Mouse (Mus musculus) embryonic facial prominence, embryonic 12.5 days (tissue): ENCODE measurements at regions not wholly inside any gene's neighbourhood (a gene's known extent, or its start where the extent isn't known, plus 50 kb on each side); places are given as distances from the start of the nearest gene placed in this dataset.
A peak's percentile ranks its signal among the peaks of the same experiment; 100 is the strongest.

ENCODE experiments used
- ATAC-seq: fragments of 200-750 bp; cut with Nextera tagmentation; 2 replicates; pipeline ENCODE4 v1.8.0; 2017; ENCODE audit not compliant: insufficient number of reproducible peaks, insufficient read depth, low FRiP score, low TSS enrichment
- H3K27ac ChIP-seq: fragments of 300-500 bp; sonication (generic); 2 replicates; pipeline ENCODE4 v1.5.1; 2016; ENCODE audit warnings: mild to moderate bottlenecking
- H3K27me3 ChIP-seq: fragments of 300-500 bp; sonication (generic); 2 replicates; pipeline ENCODE4 v1.6.1; 2016; ENCODE audit warnings: mild to moderate bottlenecking, moderate library complexity
- H3K36me3 ChIP-seq: fragments of 300-500 bp; sonication (generic); 2 replicates; pipeline ENCODE4 v1.6.1; 2016; ENCODE audit warnings: mild to moderate bottlenecking
- H3K4me1 ChIP-seq: fragments of 300-500 bp; sonication (generic); 2 replicates; pipeline ENCODE4 v1.6.1; 2016
- H3K4me2 ChIP-seq: fragments of 300-500 bp; sonication (generic); replicated peaks from 2 replicates; pipeline ENCODE4 v1.6.1; 2016; ENCODE audit warnings: mild to moderate bottlenecking, moderate library complexity
- H3K4me3 ChIP-seq: fragments of 300-500 bp; sonication (generic); 2 replicates; pipeline ENCODE4 v1.5.1; 2016; ENCODE audit warnings: mild to moderate bottlenecking
- H3K9ac ChIP-seq: fragments of 300-500 bp; sonication (generic); 2 replicates; pipeline ENCODE4 v1.6.1; 2016; ENCODE audit warnings: mild to moderate bottlenecking, moderate library complexity
- H3K9me3 ChIP-seq: fragments of 300-500 bp; sonication (generic); 2 replicates; pipeline ENCODE4 v1.6.1; 2016; ENCODE audit warnings: mild to moderate bottlenecking, moderate library complexity
- WGBS: fragments of 180-500 bp; shearing (Covaris S2); methylation state at CpG from one replicate; pipeline ENCODE4 v1.1.7; 2016; 5-methylcytosine and 5-hydroxymethylcytosine counted together

DNA sequence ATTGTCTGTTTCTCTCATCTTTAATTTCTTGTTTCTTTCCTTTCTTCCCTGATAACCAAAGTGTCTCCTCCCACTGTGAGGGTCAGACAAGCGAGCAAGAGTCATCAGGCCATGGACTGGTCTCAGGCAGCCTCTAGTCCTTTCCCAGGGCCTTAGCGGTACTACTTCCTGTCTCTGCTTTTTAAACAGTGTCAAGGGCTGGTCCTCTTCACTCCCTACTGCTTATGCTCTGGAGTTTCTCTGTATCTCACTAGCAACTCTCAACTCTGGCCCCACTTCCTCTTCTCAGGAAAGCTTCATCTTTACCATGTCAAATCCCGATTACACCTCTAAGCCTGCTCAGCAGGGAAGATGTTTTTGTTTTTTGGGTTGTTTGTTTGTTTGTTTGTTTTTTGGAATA lies 124.1 kb downstream of the Pten start:
- H3K4me2 ChIP-seq, result no peak overlapping the region
- peaks cover 27% of the 10 kb centered on the region for H3K4me1 ChIP-seq
- no peaks in the 10 kb centered on the region for H3K27me3 ChIP-seq
- ATAC-seq, result no peak
- H3K9ac ChIP-seq, result no peak overlapping the region
- no peaks in the 10 kb centered on the region for H3K36me3 ChIP-seq
- no peak overlapping the region for H3K27ac ChIP-seq
- WGBS, result 90% methylated on average over 3 of the region's 3 CpGs
- no peaks in the 10 kb centered on the region for H3K9me3 ChIP-seq
- H3K4me3 ChIP-seq, result no peak overlapping the region

- H3K27ac ChIP-seq, result no peak overlapping the region
- no peak overlapping the region for H3K4me2 ChIP-seq
- 52% methylated on average over 3 of the region's 3 CpGs for WGBS
Measured at GRCm38 (mm10) chr19:32884279-32884678, 127.0 kb downstream of the Pten start.

DNA sequence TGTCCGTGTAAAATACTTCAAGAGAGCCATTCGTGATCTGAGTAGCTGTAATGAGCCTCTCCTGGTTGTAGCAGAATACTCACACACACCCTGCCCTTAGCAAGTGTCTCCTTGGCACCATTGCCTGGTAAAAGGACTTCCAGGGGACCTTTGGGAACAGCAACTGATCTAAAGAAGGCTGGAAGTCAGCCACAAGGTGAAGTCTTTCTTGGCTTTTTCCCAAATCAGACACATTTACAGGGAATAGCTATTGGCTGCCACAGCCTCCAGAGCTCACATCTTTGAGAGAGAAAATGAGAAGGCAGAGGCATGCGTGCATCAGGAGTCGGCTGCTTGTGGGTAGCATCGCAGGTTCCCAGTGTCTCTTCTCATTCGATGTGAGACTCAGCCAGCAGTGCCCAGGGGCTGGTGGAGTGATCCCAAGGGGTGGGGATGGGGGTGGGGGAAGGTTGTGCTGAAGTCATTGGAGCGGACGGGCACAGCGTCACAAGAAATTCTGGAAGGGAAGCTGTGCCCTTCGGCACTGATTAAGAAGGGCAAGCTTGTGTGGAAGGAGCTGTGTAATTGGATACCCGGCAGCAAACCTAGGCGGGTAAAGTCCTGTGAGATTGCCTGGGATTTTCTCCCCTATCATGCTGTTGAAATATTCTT lies 128.3 kb downstream of the Pten start:
- Histone ChIP-seq H3K27ac (0 out of 2 replicates have a peak overlapping the region, but pooled peaks have one; percentile 4), H3K27me3 (no peaks in the 10 kb centered on the region), H3K9ac (no peak overlapping the region), H3K4me1 (peaks cover 33% of the 10 kb centered on the region), H3K9me3 (no peaks in the 10 kb centered on the region), H3K36me3 (no peaks in the 10 kb centered on the region), H3K4me2 (peak overlapping the region; percentile 35), H3K4me3 (no peak overlapping the region)
- 13% methylated on average over 12 of the region's 12 CpGs for WGBS
- ATAC-seq, result peak; percentile 69; the same call in 1 of the 2 replicates

More at GRCm38 (mm10) chr19:32884279-32884678, 127.0 kb downstream of the Pten start:
- H3K36me3 ChIP-seq, result no peaks in the 10 kb centered on the region
- H3K27me3 ChIP-seq, result no peaks in the 10 kb centered on the region
- no peak for ATAC-seq
- no peak overlapping the region for H3K9ac ChIP-seq
- no peaks in the 10 kb centered on the region for H3K9me3 ChIP-seq
- no peak overlapping the region for H3K4me3 ChIP-seq
- H3K4me1 ChIP-seq, result peaks cover 33% of the 10 kb centered on the region

DNA sequence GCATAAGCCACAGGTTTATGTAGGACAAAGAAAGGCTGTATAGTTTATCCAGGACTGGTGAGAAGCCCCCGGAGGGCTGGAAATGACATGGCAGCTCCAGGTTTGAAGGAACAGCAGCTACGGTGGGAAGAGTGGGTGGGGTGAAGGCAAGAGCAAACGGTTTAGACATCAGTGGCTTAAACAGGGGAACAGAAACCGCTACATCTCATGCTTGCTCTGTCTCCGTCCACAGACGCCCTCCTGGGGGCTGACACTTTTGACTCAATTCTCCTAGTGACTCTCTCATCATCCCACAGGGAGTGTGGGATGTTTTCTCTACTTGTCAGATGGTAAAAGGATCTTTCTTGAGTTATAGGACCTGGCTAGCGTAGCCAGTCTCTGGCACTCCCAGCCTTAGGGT lies 129.9 kb downstream of the Pten start:
- Histone ChIP-seq H3K9ac (no peak overlapping the region), H3K4me3 (no peak overlapping the region), H3K4me1 (peaks cover 33% of the 10 kb centered on the region), H3K27me3 (no peaks in the 10 kb centered on the region; the same call in 1 of the 2 replicates), H3K9me3 (no peaks in the 10 kb centered on the region), H3K4me2 (no peak overlapping the region), H3K36me3 (no peaks in the 10 kb centered on the region), H3K27ac (no peak overlapping the region)
- no peak for ATAC-seq
- 65% methylated on average over 7 of the region's 7 CpGs for WGBS

DNA sequence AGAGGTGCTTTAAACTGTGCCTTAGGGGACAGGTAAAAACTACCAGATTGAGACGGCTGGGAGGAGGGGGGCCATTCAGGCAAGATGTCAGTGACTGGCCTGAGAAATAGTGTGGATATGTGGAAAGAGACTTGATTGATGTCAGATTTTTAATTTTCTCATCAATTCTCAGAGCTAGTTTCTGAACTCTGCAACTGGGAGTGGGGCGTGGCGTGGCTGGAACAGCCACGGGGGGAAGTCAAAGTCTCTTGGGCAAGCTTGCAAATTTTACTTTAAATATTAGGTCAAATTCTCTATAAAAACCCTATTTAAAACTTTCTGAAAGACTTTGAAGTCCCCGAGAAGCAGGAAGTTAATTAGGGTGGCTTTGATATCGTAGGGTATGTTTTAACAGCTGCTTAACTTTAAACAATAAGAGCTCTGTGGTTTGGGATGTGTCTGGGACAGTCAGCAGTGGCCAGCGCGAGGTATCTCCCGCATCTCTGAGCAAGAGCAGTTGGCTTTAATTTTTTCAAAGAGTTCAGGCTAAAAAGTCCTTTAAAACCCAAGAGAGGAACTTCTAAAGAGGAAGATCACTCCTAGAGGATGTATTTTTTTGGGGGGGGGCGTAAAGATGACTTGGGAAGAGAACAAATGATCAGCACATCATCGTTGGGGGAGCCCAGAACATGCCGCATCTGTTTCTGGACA lies 131.5 kb downstream of the Pten start:
- no peak overlapping the region for H3K9ac ChIP-seq
- no peaks in the 10 kb centered on the region; the same call in 1 of the 2 replicates for H3K27me3 ChIP-seq
- no peaks in the 10 kb centered on the region for H3K36me3 ChIP-seq
- H3K9me3 ChIP-seq, result no peaks in the 10 kb centered on the region
- H3K27ac ChIP-seq, result no peak overlapping the region
- ATAC-seq, result no peak
- no peak overlapping the region for H3K4me2 ChIP-seq
- no peak overlapping the region for H3K4me3 ChIP-seq
- H3K4me1 ChIP-seq, result peaks cover 33% of the 10 kb centered on the region
- WGBS, result 30% methylated on average over 12 of the region's 12 CpGs

- Histone ChIP-seq H3K27ac (no peak overlapping the region), H3K4me1 (peaks cover 13% of the 10 kb centered on the region), H3K4me3 (no peak overlapping the region), H3K4me2 (no peak overlapping the region), H3K36me3 (no peaks in the 10 kb centered on the region), H3K9ac (no peak overlapping the region), H3K27me3 (no peaks in the 10 kb centered on the region; the same call in 1 of the 2 replicates), H3K9me3 (no peaks in the 10 kb centered on the region)
- no peak for ATAC-seq
- WGBS, result 85% methylated on average over 6 of the region's 6 CpGs
Measured at GRCm38 (mm10) chr19:32890801-32891200, 133.5 kb downstream of the Pten start.

- no peak for ATAC-seq
- Histone ChIP-seq H3K4me3 (no peak overlapping the region), H3K27me3 (no peaks in the 10 kb centered on the region; the same call in 1 of the 2 replicates), H3K27ac (no peak overlapping the region), H3K4me2 (no peak overlapping the region), H3K9me3 (no peaks in the 10 kb centered on the region), H3K4me1 (peaks cover 4% of the 10 kb centered on the region; the same call in 1 of the 2 replicates), H3K9ac (no peak overlapping the region), H3K36me3 (no peaks in the 10 kb centered on the region)
- WGBS, result 85% methylated on average over 5 of the region's 5 CpGs
Measured at GRCm38 (mm10) chr19:32892469-32892868, 135.2 kb downstream of the Pten start.

- ATAC-seq, result no peak
- Histone ChIP-seq H3K9ac (no peak overlapping the region), H3K4me3 (no peak overlapping the region), H3K9me3 (no peaks in the 10 kb centered on the region), H3K4me1 (peaks cover 7% of the 10 kb centered on the region; the same call in 1 of the 2 replicates), H3K4me2 (no peak overlapping the region), H3K27ac (no peak overlapping the region), H3K36me3 (no peaks in the 10 kb centered on the region), H3K27me3 (no peaks in the 10 kb centered on the region)
- WGBS, result 37% methylated on average over 7 of the region's 7 CpGs
Measured at GRCm38 (mm10) chr19:32903454-32904108, 146.3 kb downstream of the Pten start.

DNA sequence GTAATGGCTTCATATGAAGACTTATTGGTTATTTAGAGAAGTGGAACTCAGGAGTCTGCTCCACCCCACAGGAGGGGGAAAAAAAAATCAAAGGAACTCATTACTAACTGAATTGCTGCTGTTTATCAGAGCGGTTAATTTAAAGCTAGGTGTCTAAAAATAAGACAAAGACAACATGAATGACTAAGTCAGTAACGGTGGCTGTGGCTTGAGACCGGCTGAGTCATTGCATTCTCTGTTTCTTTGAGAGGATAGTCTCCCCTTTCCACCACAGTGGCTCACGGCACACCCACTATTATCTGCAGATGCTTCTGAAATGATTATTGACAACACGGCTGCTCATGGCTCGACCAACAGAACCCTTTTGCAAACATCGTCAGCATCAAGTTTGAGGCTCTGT lies 147.2 kb downstream of the Pten start:
- Histone ChIP-seq H3K4me2 (no peak overlapping the region), H3K4me3 (no peak overlapping the region), H3K27ac (no peak overlapping the region), H3K9ac (no peak overlapping the region), H3K27me3 (no peaks in the 10 kb centered on the region), H3K9me3 (no peaks in the 10 kb centered on the region), H3K36me3 (no peaks in the 10 kb centered on the region), H3K4me1 (peaks cover 7% of the 10 kb centered on the region; the same call in 1 of the 2 replicates)
- no peak for ATAC-seq
- WGBS, result 81% methylated on average over 7 of the region's 7 CpGs

DNA sequence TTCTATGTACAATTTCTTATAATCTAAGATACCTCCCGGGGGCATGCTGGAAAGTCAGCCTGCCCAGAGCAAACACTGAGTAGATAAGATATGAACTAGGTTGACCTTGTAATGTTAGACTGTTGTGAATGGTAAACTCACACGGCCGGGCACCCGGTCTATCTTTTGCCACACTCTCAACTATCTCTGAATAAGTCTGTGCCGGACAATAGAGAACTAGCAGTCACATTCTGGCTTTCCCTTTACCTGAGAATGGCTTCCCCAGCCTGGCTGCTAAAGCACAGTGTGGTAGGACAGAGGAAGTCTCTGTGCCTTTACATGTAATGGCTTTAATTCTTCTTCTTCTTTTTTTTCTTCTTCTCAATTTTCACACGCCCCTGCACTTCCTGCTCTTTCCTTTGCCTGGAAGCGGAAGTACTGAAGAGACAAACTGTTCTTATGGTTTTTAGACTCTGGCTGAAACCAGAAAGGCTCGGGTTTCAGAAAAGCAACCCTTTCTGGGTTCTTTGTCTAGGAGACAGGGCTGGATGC lies 148.7 kb downstream of the Pten start:
- Histone ChIP-seq H3K36me3 (no peaks in the 10 kb centered on the region), H3K27ac (no peak overlapping the region), H3K4me3 (no peak overlapping the region), H3K4me2 (no peak overlapping the region), H3K9ac (no peak overlapping the region), H3K27me3 (no peaks in the 10 kb centered on the region), H3K4me1 (peaks cover 7% of the 10 kb centered on the region; the same call in 1 of the 2 replicates), H3K9me3 (no peaks in the 10 kb centered on the region)
- no peak for ATAC-seq
- 46% methylated on average over 8 of the region's 8 CpGs for WGBS

- no peak overlapping the region for H3K9ac ChIP-seq
- no peak overlapping the region for H3K4me2 ChIP-seq
- no peak overlapping the region for H3K27ac ChIP-seq
- no peaks in the 10 kb centered on the region for H3K9me3 ChIP-seq
- no peaks in the 10 kb centered on the region for H3K27me3 ChIP-seq
- no peaks in the 10 kb centered on the region for H3K36me3 ChIP-seq
- peaks cover 7% of the 10 kb centered on the region; the same call in 1 of the 2 replicates for H3K4me1 ChIP-seq
- H3K4me3 ChIP-seq, result no peak overlapping the region
- WGBS, result 38% methylated on average over 5 of the region's 5 CpGs
- no peak for ATAC-seq
Measured at GRCm38 (mm10) chr19:32906820-32907219, 149.5 kb downstream of the Pten start.
